Mouse (Mus musculus) left cerebral cortex, adult 2 months (tissue): Measurements from ENCODE around the gene Itpk1. TPM values are rescaled to one million over a fixed set of nuclear protein-coding genes. Genes with fewer than 3 reads are reported as not detected.
A peak's percentile ranks its signal among the peaks of the same experiment; 100 is the strongest.

Experiments used
- DNase-seq, 2 experiments: peaks; one replicate each; pipeline ENCODE4 v3.0.0; 2021 to 2022; ENCODE audit warnings: low spot score in 2 of 2, mixed read lengths in 1 of 2; ENCODE audit errors: extremely low spot score in 1 of 2
- H3K27ac ChIP-seq: fragments of 200-600 bp; 2 replicates; pipeline ENCODE4 v1.8.1; 2022
- H3K4me3 ChIP-seq: fragments of 200-600 bp; 2 replicates; pipeline ENCODE4 v1.8.1; 2022
- CTCF ChIP-seq: fragments of 200-600 bp; IDR thresholded peaks from 2 replicates; pipeline ENCODE4 v1.8.1; 2022; ENCODE audit warnings: antibody characterized with exemption, mild to moderate bottlenecking, moderate library complexity
- intact Hi-C: fragments of 180-260 bp; cut with DNase I; formaldehyde crosslinking; loops from one replicate; pipeline ENCODE4 v1.15.1; 2025
- total RNA-seq, 2 experiments: library from RNA; stranded (reverse); gene quantifications; 2 replicates each; pipeline ENCODE4 v1.2.3; 2021

Gene Itpk1
- total RNA-seq, 2 experiments from 2014 or later = 52.3 to 54.9 TPM

DNA sequence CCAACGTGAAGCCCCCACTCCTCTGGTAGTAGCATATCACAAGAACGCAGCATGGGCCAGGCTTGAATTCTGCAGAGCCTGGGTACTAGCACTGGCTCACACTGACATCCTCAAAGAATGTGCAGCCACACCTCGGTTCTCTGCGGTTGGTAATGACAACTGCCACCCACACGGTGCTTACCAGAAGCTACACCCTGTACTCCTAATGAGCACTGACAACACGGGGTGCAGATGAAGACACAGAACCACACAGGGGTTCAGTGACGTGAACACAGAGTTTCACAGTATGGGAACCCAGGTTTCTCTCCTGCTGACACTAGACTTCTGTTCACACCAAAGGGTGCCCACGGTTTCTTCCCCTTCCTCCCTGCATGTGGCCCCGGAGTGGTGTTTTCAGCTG, 76.5 kb downstream of the Itpk1 start:
- H3K27ac ChIP-seq = no peak overlapping the region
- no peak for DNase-seq
- intact Hi-C loops = no loop called here
- no peak for TF ChIP-seq CTCF
- no peak overlapping the region for H3K4me3 ChIP-seq

DNA sequence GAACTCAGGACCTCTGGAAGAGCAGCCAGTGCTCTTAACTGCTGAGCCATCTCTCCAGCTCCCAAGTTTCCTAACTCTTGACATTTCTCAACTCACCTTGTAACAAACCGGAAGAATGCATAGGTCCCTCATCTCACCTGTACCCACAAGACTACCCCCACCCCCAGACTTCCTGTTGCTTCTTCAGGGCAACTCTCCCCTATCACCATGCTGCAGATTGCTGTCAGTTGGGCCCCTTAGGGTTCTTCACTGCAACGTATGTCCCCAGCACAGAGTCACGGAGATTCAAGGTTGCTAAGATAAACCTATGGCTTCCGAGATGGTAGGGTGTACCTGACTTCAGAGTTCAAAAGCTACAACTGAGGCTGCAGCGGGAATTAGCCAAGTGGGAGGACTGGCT, 77.2 kb downstream of the Itpk1 start:
- DNase-seq = no peak
- TF ChIP-seq CTCF = no peak
- intact Hi-C loops = no loop called here

DNA sequence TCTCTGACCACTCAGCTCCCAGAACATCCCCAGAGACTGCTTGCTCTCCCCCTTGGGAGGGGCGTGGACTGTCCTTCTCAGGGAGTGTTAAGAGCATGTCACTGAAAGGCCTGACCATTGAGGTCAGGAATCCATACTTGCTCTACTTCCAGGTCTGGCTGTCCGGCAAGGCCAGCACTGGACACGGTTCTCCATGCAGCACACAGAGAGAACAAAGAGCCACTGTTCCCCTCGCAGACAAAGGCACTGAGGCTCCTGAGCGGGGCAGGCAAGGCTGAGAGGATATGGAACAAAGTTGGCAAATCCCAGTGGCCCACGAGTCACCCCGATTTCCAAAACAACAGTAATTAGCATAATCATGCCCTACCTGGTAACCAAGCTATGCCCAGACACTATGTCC, 77.9 kb downstream of the Itpk1 start:
- H3K27ac ChIP-seq = peak overlapping the region; percentile 28; the same call in 1 of the 2 replicates
- intact Hi-C loops = no loop called here
- no peak for DNase-seq
- H3K4me3 ChIP-seq = no peak overlapping the region
- TF ChIP-seq CTCF = no peak

More for the DNA sequence above, 77.2 kb downstream of the Itpk1 start:
- H3K27ac ChIP-seq = no peak overlapping the region
- no peak overlapping the region for H3K4me3 ChIP-seq

DNA sequence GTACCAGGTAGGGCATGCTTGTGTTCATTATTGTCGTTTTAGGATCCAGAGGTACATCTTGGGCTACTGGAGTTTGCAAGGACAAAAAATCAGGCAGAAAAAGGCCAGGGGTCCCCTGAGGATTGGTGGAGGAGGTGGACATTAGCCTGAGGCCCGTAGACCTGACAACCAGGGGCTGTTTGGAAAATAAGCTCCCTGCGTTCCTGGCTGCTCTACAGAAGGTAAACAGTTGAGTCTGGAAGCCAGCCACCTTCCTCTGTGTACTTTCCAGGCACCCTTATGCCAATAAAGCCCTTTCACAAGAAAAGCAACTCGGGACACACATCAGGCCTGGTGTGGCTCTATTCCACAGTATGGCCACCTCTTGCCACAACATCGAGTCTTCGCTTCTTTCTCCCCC, 79.0 kb downstream of the Itpk1 start:
- Histone ChIP-seq H3K4me3 (no peak overlapping the region), H3K27ac (no peak overlapping the region)
- DNase-seq = no peak
- intact Hi-C loops = no loop called here
- no peak for TF ChIP-seq CTCF

DNA sequence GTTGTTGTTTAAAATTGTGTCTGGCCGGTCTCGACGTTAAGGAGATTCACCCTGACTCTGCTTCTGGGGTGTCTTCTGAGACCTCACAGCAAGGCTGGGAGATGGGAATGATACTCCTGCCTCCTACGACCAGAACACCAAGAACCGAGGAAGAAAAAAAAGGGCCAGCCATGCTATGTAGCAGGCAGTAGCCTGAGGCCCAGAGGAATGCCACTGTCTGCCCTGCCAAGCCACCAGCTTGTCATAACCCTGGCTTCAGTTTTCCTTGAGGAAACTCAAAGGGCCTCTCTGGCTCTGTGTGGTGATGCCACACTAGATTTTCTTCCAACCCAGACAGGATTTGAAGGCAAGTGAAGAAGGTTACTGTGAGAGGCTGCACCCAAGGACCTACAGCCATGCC, 79.6 kb downstream of the Itpk1 start:
- H3K27ac ChIP-seq = no peak overlapping the region
- intact Hi-C loops = no loop called here
- no peak for DNase-seq
- no peak for TF ChIP-seq CTCF
- no peak overlapping the region for H3K4me3 ChIP-seq

DNA sequence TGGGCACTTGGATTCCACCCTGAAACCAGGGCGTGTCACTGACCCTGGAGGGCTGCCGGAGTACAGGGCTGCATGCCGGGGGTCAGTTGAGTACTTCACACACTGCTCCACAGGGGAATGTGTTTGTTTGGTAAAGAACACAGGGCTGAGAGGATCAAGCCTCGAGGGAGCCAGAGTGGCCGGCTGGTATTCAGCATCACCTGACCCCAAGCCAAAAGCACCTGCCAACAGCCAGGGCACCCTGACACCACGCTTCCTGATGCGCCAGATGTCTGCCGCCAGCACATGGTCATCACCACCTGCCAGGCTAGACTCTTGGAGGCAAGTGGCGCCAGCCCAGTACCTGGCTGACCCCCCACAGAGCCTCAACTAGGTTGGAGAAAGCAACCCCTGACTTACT, 80.9 kb downstream of the Itpk1 start:
- intact Hi-C loops = no loop called here
- no peak overlapping the region for H3K4me3 ChIP-seq

DNA sequence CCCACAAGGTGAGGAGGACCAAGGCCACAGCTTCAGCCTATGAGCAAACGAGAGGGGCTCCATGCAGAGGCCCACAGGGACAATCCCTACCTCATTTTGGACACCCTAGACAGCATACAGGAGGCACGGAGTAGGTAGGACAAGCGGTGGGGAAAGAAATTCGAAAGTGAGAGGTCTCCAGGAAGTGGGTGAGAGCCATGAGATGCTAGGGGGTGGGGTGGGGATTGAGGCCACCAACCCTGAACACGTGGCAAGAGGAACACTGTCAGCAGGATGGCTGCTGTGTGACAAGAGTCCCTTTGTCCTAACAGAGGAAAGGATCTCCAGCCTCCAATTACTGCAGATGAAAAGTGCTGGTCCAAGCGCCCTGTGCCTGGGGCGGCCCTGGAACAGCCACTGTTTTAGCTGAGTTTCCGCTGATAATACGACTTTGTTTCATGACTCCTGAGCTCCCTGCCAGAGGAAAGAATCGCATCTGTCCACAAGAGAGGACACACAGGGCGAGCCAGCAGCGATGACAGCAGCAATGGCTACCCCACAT, 82.4 kb downstream of the Itpk1 start:
- no peak for TF ChIP-seq CTCF
- no peak for DNase-seq
- intact Hi-C loops = no loop called here
- Histone ChIP-seq H3K27ac (0 out of 2 replicates have a peak overlapping the region, but pooled peaks have one; percentile 30), H3K4me3 (no peak overlapping the region)

More for the DNA sequence above, 80.9 kb downstream of the Itpk1 start:
- DNase-seq = no peak
- H3K27ac ChIP-seq = no peak overlapping the region
- TF ChIP-seq CTCF = no peak

DNA sequence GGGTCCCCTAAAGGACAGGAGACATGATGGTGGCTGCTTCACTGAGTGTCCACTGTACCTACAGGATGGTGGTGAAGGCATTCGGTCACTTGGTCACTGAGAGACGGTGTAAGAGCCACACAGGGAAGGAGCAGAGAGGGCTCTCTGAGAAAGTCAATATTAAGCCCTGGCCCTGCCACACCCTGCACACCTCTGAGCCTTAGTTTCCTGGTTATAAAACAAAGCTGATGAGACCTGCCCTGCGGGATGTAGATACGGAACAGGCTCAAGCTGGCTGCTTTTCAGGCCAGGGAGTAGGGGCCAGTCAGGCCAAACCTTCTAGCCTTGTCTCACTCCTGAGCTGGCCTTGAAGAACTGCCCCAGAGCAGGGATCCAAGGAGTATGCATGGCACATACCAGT, 82.9 kb downstream of the Itpk1 start:
- no peak for TF ChIP-seq CTCF
- H3K27ac ChIP-seq = no peak overlapping the region
- intact Hi-C loops = no loop called here
- H3K4me3 ChIP-seq = no peak overlapping the region
- DNase-seq = no peak

DNA sequence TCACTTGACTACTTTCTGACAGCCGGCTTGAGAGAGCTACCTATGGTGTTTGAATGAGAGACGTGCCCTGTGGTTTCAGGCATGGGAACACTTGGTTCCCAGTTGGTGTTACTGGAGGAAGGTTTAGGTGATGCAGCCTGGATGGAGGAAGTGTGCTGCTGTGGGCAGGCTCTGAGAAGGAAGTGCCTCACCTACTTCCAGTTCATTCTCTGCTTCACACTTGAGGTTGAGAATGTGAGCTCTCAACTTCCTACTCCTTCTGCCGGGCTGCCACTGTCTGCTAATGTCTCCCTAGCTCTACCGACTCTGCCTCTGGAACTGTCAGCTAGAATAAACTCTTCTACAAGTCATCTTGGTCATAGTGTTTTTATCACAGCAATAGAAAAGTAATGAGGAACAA, 83.5 kb downstream of the Itpk1 start:
- intact Hi-C loops = no loop called here
- Histone ChIP-seq H3K4me3 (no peak overlapping the region), H3K27ac (no peak overlapping the region)
- no peak for TF ChIP-seq CTCF
- DNase-seq = no peak

DNA sequence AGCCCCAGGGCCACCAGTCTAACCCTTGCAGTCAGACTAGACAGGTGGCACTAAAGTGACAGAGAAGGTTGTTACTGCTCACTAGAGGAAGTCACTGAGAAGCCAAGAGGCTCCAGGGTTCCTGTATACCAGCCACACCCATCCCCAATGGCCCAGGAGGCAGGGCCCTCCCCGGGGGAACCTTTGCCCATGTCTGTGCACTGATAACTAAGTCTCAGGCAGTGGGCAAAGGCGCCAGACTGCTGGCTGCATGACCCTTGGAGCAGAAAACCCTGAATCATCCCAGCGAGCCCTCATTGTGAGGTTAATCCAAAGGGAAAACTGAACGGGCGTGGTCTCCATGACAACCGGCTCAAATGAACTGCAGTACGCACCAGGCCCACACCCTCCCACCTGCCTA, 84.8 kb downstream of the Itpk1 start:
- Histone ChIP-seq H3K27ac (no peak overlapping the region), H3K4me3 (no peak overlapping the region)
- no peak for DNase-seq
- intact Hi-C loops = no loop called here
- TF ChIP-seq CTCF = no peak

DNA sequence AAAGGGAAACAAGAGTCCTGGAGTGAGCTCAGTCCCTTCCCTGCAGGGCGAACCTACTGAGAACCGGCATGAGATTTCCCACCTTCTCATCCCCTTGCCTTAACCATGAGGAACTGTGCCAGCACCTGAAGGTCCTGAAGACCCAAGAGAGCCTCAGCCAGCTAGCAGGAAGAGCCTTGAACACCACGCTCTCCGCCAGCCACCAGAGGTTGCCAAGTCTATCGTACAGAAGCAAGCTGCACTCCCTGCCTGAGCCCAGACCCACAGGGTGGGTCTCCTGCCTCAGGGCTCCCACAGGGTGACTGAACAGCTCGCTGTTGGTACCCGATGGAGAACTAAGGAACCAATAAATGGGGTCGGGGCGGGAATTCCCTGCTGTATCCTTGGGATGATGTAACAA, 86.6 kb downstream of the Itpk1 start:
- H3K27ac ChIP-seq = no peak overlapping the region
- no peak overlapping the region for H3K4me3 ChIP-seq
- intact Hi-C loops = no loop called here
- TF ChIP-seq CTCF = no peak
- no peak for DNase-seq

DNA sequence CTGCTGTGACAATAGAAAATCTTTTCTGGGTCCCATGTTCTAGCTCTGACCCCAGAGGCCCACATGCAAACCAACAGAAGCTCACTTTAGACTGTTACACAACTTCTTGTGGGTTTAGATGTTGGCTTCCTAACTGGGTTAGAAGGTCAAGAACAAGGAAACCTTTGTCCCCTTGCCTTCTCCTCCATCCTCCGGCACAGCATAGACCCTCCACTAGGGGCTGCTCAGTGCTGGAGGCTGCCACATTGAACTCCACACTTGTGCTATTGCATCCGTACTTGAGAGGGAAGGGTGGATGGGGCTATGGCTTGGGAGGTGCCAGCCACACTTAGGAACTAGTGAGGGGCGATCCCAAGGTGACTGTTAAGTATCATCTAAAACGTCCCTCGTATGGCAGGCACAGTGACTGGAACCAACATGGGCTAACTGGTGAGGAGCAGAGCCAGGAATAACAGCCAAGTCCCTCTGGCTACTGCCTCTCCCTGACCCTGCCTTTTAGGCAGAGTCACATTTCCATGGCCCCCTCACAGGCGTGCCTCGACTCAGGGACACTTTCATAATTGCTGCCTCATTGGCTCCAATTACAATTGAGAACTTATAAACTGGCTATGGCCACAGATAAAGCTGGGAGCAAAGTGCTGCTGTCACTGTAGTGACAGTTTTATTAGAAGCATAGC, 87.7 kb downstream of the Itpk1 start:
- TF ChIP-seq CTCF = peak; percentile 31
- intact Hi-C loops = no loop called here
- DNase-seq = no peak
- no peak overlapping the region; the same call in 1 of the 2 replicates for H3K27ac ChIP-seq
- H3K4me3 ChIP-seq = no peak overlapping the region

DNA sequence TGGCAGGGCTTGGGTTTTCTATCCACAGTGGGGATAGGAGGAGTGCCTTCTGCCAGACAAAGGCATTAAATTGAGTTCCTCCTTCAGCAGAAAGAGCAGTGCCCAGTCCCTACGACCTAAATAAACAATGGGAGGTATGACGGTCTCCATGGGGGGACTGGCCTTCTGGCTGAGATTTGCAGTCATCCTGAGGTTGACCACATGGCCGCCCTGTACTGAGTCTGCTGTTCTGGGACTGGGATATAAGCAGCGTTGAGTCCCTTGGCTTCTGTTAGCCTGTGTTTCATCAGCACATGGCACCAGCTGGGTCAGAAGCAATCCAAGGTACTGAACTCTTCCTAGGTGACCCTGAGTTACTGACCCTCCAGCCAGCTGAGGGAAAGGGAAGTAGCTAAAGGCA, 88.5 kb downstream of the Itpk1 start:
- H3K27ac ChIP-seq = no peak overlapping the region
- no peak for TF ChIP-seq CTCF
- no peak overlapping the region for H3K4me3 ChIP-seq
- intact Hi-C loops = no loop called here
- no peak for DNase-seq
